Mouse (Mus musculus) left cerebral cortex, postnatal 36 days (tissue): ENCODE data around the gene 1700031F05Rik. TPM values are rescaled to one million over a fixed set of nuclear protein-coding genes. Genes with fewer than 3 reads are reported as not detected.
"Not testable (repeated sequence)": the region's sequence is repeated elsewhere in the genome, so short reads cannot be mapped to it uniquely, and the experiment has no call there.

ENCODE experiments used
- DNase-seq, 2 experiments: peaks; one replicate each; pipeline ENCODE4 v3.0.0; 2021 to 2022; ENCODE audit warnings: low spot score in 2 of 2, mixed read lengths in 1 of 2
- intact Hi-C: fragments of 180-260 bp; cut with DNase I; formaldehyde crosslinking; loops from one replicate; pipeline ENCODE4 v1.15.1; 2025
- total RNA-seq, 2 experiments: library from RNA; stranded (reverse); gene quantifications; 2 replicates each; pipeline ENCODE4 v1.2.3; 2021

The 1700031F05Rik gene
- total RNA-seq = not detected

DNA sequence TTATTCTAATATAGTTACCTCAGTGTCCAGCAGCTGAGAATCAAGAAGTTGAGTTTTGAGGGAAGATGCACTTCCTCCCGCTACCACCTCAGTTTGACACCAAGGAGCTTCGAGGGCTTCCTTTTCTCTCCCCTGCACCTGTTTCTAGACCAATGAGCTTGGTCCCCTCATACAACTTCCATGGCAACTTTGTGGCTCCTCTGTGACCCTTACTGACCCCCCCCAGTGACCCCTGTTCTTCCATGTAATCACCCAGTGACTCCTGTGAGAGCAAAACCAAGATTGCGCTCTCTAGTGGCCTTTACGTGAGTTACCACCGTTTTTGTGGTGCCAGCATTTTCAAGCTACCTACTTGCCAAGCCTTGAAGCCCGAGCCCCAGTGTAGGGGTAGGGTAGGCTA lies at the start of gene 1700031F05Rik:
Gene 1700031F05Rik, minus strand, starts transcription at position 101 of the 400 bp plus-strand sequence.
- intact Hi-C loops = no loop called here
- no peak for DNase-seq

- DNase-seq, intact Hi-C loops: not testable (repeated sequence)
These were observed 47.1 kb upstream of the 1700031F05Rik start for GRCm38 (mm10) chrX:102914823-102915222.

DNA sequence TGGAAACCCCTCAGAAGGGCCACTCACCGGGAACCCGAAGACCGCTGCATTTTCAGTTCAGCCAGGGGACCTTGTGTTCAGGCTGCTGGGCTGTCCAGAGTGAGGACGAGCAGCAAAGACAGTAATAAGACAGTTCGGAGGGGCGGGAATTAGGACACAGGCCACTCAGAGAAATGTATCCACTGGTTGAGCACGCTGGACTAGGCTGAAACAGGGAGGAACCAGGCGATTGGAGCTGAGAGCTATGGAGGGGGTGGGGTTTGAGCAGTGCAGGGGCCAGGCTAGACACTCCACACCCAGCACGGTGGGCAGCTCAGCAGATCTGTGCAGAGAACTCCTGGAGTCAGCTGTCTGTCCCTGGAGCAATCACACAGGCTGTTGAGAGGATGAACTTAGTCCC lies 40.8 kb upstream of the 1700031F05Rik start, which contains the start of the genes Dmrtc1a and 1700011M02Rik:
Gene Dmrtc1a, minus strand, starts transcription at position 101 of the 400 bp plus-strand sequence.
Gene 1700011M02Rik, plus strand, starts transcription at position 319 of the 400 bp plus-strand sequence.
- DNase-seq, intact Hi-C loops: not testable (repeated sequence)

- DNase-seq, intact Hi-C loops: not testable (repeated sequence)
These were observed 13.3 kb downstream of the 1700031F05Rik start, which contains the start of gene Dmrtc1c2 for GRCm38 (mm10) chrX:102854516-102854915. Gene Dmrtc1c2 (minus strand): TSS chrX:102854616.

- intact Hi-C loops = no loop called here
- DNase-seq = no peak
These were observed 55.5 kb downstream of the 1700031F05Rik start for GRCm38 (mm10) chrX:102812311-102812710.

Other genes with a start within 250 kb of the 1700031F05Rik start
- gene Phka1, start 223.7 kb downstream of the 1700031F05Rik start, total RNA-seq = 10 to 100 TPM; 18.0 to 19.2 TPM
- not detected for gene Gm3880, start 181.0 kb downstream of the 1700031F05Rik start, total RNA-seq
- not detected for gene Gm9112, start 160.3 kb downstream of the 1700031F05Rik start, total RNA-seq
- gene Dmrtc1b, start 160.1 kb downstream of the 1700031F05Rik start, total RNA-seq = not detected
- not detected for gene Dmrtc1c1, start 65.0 kb downstream of the 1700031F05Rik start, total RNA-seq
- not detected for gene Dmrtc1c2, start 13.4 kb downstream of the 1700031F05Rik start, total RNA-seq
- gene Dmrtc1a, start 40.7 kb upstream of the 1700031F05Rik start, total RNA-seq = 1 to 10 TPM; 5.5 to 7.0 TPM
- gene 1700011M02Rik, start 40.9 kb upstream of the 1700031F05Rik start, total RNA-seq = not detected
- gene 1700018G05Rik, start 60.4 kb upstream of the 1700031F05Rik start, total RNA-seq = not detected